Mouse (Mus musculus): ENCODE data around the gene H2al1d.
"Not testable (repeated sequence)": the region's sequence is repeated elsewhere in the genome, so short reads cannot be mapped to it uniquely, and the experiment has no call there.

H2al1d gene

GRCm38 (mm10) chrX:11308524-11308923 lies at the start of gene H2al1d:
Gene H2al1d (plus strand): TSS chrX:11308824.
- not testable (repeated sequence) for DNase-seq (ENCODE audit: low spot score in 2 of 2)

- DNase-seq (ENCODE audit: low spot score in 2 of 2), result no peak
These were observed 43.7 kb upstream of the H2al1d start for GRCm38 (mm10) chrX:11264918-11265317.

GRCm38 (mm10) chrX:11267791-11268190 lies 40.8 kb upstream of the H2al1d start:
- no peak for DNase-seq (ENCODE audit: low spot score in 2 of 2)

GRCm38 (mm10) chrX:11269074-11269473 lies 39.5 kb upstream of the H2al1d start:
- DNase-seq (ENCODE audit: low spot score in 2 of 2), result no peak

DNA sequence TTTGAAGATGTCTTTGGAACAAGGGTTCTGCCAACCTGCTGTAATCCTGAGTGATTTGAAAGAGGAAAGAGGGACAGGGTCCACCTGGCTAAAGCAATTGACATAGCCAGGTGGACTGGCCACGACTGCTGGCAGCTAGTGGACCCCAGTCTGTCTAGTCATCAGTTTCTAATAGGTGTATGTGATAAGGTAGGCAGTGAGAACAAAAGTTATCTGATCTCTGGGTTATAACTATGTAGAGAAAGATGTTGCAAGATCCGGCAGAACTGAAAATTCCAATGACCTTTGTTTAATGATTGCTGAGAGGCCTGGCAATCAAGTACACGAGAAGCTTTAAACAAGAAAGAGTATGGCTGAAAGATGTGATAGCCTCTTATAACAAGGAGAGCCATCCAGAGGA lies 35.4 kb upstream of the H2al1d start:
- DNase-seq (ENCODE audit: low spot score in 2 of 2), result no peak

GRCm38 (mm10) chrX:11277083-11277482 lies 31.5 kb upstream of the H2al1d start:
- no peak for DNase-seq (ENCODE audit: low spot score in 2 of 2)

- no peak for DNase-seq (ENCODE audit: low spot score in 2 of 2)
These were observed 27.9 kb upstream of the H2al1d start for GRCm38 (mm10) chrX:11280741-11281140.

- no peak for DNase-seq (ENCODE audit: low spot score in 2 of 2)
These were observed 20.2 kb upstream of the H2al1d start for GRCm38 (mm10) chrX:11288306-11288882.

DNA sequence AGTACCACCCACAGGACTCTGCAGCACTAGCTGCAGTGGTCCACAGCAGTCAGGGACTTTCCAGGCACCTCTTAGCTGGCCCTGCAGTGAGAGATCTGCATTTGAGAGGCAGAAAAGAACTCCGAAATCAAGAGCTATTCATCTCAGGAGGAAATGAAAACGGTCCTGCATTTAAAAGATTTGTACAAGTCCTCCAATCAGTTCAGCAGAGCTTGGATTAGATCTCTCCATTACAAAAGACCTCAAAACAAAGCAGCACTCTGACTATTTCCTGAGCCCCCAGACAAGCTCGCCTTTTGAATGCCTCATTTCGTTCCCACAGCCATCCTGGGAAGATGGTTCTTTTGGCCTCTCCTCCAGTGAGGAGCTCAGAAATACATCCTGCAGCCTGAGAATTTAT lies 19.4 kb upstream of the H2al1d start:
- DNase-seq (ENCODE audit: low spot score in 2 of 2), result no peak

DNA sequence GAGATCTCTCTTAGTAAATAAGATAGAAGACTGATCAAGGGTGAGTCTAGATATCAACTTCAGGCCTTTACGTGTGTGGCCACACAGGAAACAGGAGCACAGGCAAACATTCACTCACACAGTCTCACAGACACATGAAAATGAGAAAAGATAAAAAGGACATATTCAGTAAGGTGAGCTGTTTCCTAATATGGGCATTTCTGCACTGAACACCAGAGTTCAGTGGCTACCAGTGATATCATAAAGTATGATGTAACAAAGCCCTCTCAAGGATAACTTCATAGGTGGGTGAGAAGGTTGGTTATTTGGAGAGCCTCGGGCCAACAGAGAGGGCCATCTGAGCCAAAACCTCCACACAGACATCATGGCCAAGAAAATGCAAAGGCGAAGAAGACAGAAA lies 9.7 kb upstream of the H2al1d start, which contains the start of gene H2al1a:
TSS of gene H2al1a (plus strand) at position 301 of the 400 bp plus-strand sequence.
- not testable (repeated sequence) for DNase-seq (ENCODE audit: low spot score in 2 of 2)

- not testable (repeated sequence) for DNase-seq (ENCODE audit: low spot score in 2 of 2)
These were observed 6.5 kb upstream of the H2al1d start, which contains the start of gene H2al1b for GRCm38 (mm10) chrX:11302132-11302531. Gene H2al1b (plus strand): TSS chrX:11302432.

DNA sequence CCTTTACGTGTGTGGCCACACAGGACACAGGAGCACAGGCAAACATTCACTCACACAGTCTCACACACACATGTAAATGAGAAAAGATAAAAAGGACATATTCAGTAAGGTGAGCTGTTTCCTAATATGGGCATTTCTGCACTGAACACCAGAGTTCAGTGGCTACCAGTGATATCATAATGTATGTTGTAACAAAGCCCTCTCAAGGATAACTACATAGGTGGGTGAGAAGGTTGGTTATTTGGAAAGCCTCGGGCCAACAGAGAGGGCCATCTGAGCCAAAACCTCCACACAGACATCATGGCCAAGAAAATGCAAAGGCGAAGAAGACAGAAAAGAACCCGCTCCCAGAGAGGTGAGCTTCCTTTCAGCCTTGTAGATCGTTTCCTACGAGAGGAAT lies 3.3 kb upstream of the H2al1d start, which contains the start of gene H2al1c:
TSS of gene H2al1c (plus strand) at position 301 of the 400 bp plus-strand sequence.
- not testable (repeated sequence) for DNase-seq (ENCODE audit: low spot score in 2 of 2)

GRCm38 (mm10) chrX:11311634-11312033 lies 3.0 kb downstream of the H2al1d start, which contains the start of gene H2al1e:
Gene H2al1e (plus strand): TSS chrX:11311934.
- not testable (repeated sequence) for DNase-seq (ENCODE audit: low spot score in 2 of 2)

GRCm38 (mm10) chrX:11314858-11315257 lies 6.2 kb downstream of the H2al1d start, which contains the start of gene H2al1f:
Gene H2al1f (plus strand): TSS chrX:11315158.
- DNase-seq (ENCODE audit: low spot score in 2 of 2), result not testable (repeated sequence)

DNA sequence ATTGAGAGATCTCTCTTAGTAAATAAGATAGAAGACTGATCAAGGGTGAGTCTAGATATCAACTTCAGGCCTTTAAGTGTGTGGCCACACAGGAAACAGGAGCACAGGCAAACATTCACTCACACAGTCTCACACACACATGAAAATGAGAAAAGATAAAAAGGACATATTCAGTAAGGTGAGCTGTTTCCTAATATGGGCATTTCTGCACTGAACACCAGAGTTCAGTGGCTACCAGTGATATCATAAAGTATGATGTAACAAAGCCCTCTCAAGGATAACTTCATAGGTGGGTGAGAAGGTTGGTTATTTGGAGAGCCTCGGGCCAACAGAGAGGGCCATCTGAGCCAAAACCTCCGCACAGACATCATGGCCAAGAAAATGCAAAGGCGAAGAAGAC lies 9.3 kb downstream of the H2al1d start, which contains the start of gene H2al1g:
TSS of gene H2al1g (plus strand) at position 301 of the 400 bp plus-strand sequence.
- not testable (repeated sequence) for DNase-seq (ENCODE audit: low spot score in 2 of 2)

- not testable (repeated sequence) for DNase-seq (ENCODE audit: low spot score in 2 of 2)
These were observed 12.6 kb downstream of the H2al1d start, which contains the start of gene H2al1h for GRCm38 (mm10) chrX:11321192-11321591. Gene H2al1h (plus strand): TSS chrX:11321492.

- not testable (repeated sequence) for DNase-seq (ENCODE audit: low spot score in 2 of 2)
These were observed 15.7 kb downstream of the H2al1d start, which contains the start of gene H2al1i for GRCm38 (mm10) chrX:11324359-11324758. Gene H2al1i (plus strand): TSS chrX:11324659.

DNA sequence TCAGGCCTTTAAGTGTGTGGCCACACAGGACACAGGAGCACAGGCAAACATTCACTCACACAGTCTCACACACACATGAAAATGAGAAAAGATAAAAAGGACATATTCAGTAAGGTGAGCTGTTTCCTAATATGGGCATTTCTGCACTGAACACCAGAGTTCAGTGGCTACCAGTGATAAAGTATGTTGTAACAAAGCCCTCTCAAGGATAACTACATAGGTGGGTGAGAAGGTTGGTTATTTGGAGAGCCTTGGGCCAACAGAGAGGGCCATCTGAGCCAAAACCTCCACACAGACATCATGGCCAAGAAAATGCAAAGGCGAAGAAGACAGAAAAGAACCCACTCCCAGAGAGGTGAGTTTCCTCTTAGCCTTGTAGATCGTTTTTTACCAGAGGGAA lies 18.9 kb downstream of the H2al1d start, which contains the start of gene H2al1j:
TSS of gene H2al1j (plus strand) at position 301 of the 400 bp plus-strand sequence.
- not testable (repeated sequence) for DNase-seq (ENCODE audit: low spot score in 2 of 2)

- DNase-seq (ENCODE audit: low spot score in 2 of 2), result no peak
These were observed 37.1 kb downstream of the H2al1d start for GRCm38 (mm10) chrX:11345762-11346161.

GRCm38 (mm10) chrX:11346756-11347155 lies 38.1 kb downstream of the H2al1d start:
- DNase-seq (ENCODE audit: low spot score in 2 of 2), result no peak
